Mouse (Mus musculus) testis, adult 2 months (tissue): ENCODE results near the gene Sctr. TPM values are rescaled to one million over a fixed set of nuclear protein-coding genes. Genes with fewer than 3 reads are reported as not detected.

Source experiments
- H3K27ac ChIP-seq: fragments of 200-500 bp; 2 replicates; pipeline ENCODE4 v1.5.1; 2012; ENCODE audit warnings: low read depth, low read length; ENCODE audit not compliant: control insufficient read depth, insufficient read depth
- H3K27me3 ChIP-seq: fragments of 200-500 bp; 2 replicates; pipeline ENCODE4 v1.6.1; 2012; ENCODE audit warnings: mild to moderate bottlenecking, low read length, moderate library complexity; ENCODE audit not compliant: control insufficient read depth, insufficient read depth
- H3K36me3 ChIP-seq: fragments of 200-500 bp; 2 replicates; pipeline ENCODE4 v1.6.1; 2012; ENCODE audit warnings: mild to moderate bottlenecking, low read length; ENCODE audit not compliant: control insufficient read depth, insufficient read depth
- H3K4me1 ChIP-seq: fragments of 200-500 bp; 2 replicates; pipeline ENCODE4 v1.6.1; 2012; ENCODE audit warnings: low read length; ENCODE audit not compliant: control insufficient read depth, insufficient read depth
- H3K4me3 ChIP-seq: fragments of 200-500 bp; 2 replicates; pipeline ENCODE4 v1.5.1; 2012; ENCODE audit warnings: low read depth, mild to moderate bottlenecking, low read length, moderate library complexity, mixed read lengths; ENCODE audit not compliant: control insufficient read depth
- CTCF ChIP-seq: fragments of 200-500 bp; IDR thresholded peaks from 2 replicates; pipeline ENCODE4 v1.5.1; 2012; ENCODE audit warnings: low read depth, mild to moderate bottlenecking, inconsistent platforms, low read length, moderate library complexity; ENCODE audit not compliant: control insufficient read depth, insufficient read depth, insufficient replicate concordance
- POLR2A ChIP-seq: fragments of 200-500 bp; IDR thresholded peaks from 2 replicates; pipeline ENCODE4 v1.6.1; 2012; ENCODE audit warnings: low read depth, mild to moderate bottlenecking, inconsistent platforms, low read length, moderate library complexity; ENCODE audit not compliant: control insufficient read depth
- polyA plus RNA-seq: library from polyadenylated mRNA; depleted of rRNA; stranded (reverse); fragments of >200 nt; gene quantifications from 2 replicates; pipeline ENCODE4 v1.2.3, GENCODE M21; 2012; rRNA removed

Gene Sctr
- polyA plus RNA-seq, 1 experiment = 0.36 TPM

DNA sequence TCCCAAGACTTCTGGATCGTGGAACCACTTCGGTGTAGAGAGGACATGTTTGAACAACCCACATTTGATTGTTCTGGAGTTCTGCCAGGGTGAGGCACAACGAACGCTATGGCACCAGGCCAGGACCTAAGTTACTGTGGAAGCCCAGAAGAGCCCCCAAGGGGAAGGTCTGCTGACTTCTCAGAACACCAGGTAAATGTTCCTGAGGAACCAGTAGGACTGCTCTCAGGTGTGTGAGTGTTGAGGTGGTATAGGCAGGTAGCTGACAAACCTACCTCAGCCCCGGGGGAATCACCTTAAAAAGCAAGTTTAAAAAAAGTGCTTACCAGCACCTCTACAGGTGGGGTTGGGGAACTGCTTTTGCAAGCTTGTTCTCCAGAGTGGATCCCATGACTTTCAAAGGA lies 98.9 kb downstream of the Sctr start:
- Histone ChIP-seq H3K27me3 (no peaks in the 10 kb centered on the region), H3K4me1 (no peaks in the 10 kb centered on the region), H3K36me3 (no peaks in the 10 kb centered on the region), H3K4me3 (no peak overlapping the region), H3K27ac (no peak overlapping the region)
- no peak for TF ChIP-seq CTCF
- no peak for TF ChIP-seq POLR2A

DNA sequence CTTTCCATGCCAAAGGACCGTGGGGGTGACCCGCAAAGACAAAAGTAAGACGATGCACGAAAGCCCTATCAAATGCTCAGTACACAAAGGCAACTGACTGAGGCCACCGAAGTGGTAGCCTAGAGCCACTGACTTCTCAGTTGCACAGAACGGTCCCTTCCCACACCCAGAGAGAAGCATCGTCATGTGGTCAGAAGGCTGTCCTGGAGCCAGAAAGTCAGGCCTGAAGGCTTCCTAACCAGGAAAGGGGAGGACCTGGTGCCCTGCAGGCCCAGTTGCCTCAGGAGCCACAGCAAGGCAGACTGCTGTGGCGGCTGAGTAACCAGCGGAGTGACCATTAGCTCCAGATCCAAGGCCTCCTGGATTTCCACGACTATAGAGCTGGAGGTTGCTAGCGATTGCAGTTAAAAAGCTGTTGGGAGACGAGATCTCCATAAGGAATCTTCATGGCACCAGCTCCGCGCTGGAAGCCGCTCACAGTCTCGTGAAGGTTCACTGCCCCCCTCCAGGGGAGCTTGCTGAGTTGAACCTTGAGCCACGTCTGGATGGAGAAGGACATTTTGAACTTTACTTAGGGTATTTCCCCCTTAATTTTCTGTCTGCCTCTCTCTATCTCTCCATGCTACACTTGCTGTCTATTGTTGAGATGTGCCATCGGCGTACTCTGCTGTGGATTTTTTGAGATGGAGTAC lies 103.2 kb downstream of the Sctr start:
- no peak overlapping the region for H3K4me3 ChIP-seq
- H3K27ac ChIP-seq = no peak overlapping the region
- no peak for TF ChIP-seq CTCF
- TF ChIP-seq POLR2A = no peak
- no peaks in the 10 kb centered on the region for H3K36me3 ChIP-seq
- H3K27me3 ChIP-seq = no peaks in the 10 kb centered on the region
- no peaks in the 10 kb centered on the region for H3K4me1 ChIP-seq

DNA sequence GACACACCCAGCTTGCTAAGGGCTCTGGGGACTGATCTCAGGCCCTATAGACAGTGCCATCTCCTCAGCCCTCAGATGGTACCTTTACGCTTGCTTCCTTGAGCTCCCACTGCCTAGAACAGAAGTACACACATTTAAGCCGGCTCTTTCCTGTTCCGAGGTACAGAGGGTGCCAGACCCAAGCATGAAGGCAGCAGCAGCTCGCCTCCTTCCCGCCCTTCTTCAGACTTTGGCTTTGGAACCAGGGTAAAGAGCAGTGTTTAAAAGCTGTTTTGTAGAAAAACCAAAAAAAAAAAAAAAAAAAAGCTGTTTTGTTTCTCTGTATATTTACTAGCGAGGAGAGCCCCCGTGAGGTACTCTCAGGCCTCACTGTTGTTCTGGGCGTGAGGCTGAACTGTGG lies 105.1 kb downstream of the Sctr start:
- H3K4me3 ChIP-seq = no peak overlapping the region
- H3K27me3 ChIP-seq = no peaks in the 10 kb centered on the region
- TF ChIP-seq POLR2A (no peak), CTCF (no peak)
- no peaks in the 10 kb centered on the region for H3K4me1 ChIP-seq
- no peak overlapping the region for H3K27ac ChIP-seq
- H3K36me3 ChIP-seq = peaks cover 5% of the 10 kb centered on the region

DNA sequence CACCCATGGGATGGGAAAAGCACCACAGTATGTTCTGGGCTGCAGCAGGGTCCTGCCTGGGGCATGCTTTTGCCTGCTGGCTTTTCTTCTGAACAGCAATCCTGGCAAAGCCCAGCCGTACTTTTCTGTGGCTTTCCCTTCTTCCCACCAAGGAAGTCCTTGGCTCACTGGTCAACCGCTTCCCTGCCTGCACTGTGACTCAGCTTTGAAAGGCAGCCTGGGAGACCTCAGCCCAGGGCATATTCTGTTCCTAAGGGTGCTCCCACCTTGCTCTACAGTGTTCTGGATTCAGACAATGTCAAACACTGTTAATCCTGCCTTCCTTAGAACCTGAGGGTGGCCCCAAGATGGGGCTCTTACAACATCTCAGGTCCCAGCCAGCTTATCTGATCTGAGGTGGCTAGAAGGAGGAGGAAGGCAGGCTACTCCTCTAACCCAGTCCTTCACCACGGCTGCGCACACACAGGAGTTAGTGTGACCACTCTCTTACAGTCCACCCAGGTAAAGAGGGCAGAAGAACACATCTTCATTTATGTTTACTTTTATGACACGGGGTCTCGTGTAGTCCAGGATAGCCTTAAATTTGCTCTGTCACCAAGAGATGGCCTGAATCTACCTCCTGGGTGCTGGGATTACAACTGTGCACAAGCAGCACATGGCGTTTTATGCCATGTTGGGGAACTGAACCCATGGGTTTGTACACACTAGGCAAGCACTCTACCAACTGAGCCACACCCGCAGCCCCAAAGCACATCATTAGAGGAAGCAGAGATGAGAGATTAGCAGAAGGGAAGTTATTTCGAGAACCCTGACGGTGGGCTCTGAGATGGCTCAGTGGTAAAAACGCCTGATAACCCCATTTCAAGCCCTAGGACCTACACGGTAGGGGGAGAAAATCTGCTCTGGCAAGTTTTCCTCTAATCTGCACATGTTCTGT lies 105.8 kb downstream of the Sctr start:
- Histone ChIP-seq H3K27me3 (no peaks in the 10 kb centered on the region), H3K4me1 (no peaks in the 10 kb centered on the region), H3K36me3 (peaks cover 5% of the 10 kb centered on the region), H3K27ac (no peak overlapping the region), H3K4me3 (no peak overlapping the region)
- TF ChIP-seq CTCF = no peak
- no peak for TF ChIP-seq POLR2A

Other genes with a start within 250 kb of the Sctr start
- 13.9 and 17.2 TPM in 2 replicates for gene Ptpn4, start 169.3 kb upstream of the Sctr start, polyA plus RNA-seq
- 12.6 and 13.4 TPM in 2 replicates for gene Tmem177, start 93.7 kb upstream of the Sctr start, polyA plus RNA-seq
- 19.4 and 22.9 TPM in 2 replicates for gene Cfap221, start 9.7 kb upstream of the Sctr start, polyA plus RNA-seq
- gene Tmem37, start 67.2 kb downstream of the Sctr start, polyA plus RNA-seq = 9.3 and 21.3 TPM in 2 replicates
- 79.0 and 90.5 TPM in 2 replicates for gene Dbi, start 114.2 kb downstream of the Sctr start, polyA plus RNA-seq
- 5.6 and 8.4 TPM in 2 replicates for gene 3110009E18Rik, start 114.3 kb downstream of the Sctr start, polyA plus RNA-seq